32 mouse cellular contexts compared by ENCODE assay signal in the genomic region with DNA sequence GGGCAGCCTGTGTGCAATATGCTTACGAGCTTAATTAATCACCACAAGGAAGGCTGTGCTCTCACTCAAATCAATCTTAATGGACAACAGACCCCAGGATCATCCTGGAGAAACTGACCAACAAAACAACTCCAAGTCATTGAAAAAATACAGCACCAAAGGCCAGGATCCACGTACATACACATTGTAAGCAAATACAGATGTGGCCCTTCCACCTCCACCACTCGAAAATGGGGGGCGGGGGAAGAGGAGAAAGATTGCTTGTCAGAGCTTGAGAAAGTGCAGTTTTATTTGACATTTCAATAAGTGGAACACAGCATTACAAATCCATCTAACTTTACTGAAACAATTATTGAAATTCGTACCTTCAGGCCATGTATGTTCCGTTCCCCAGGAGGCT. TPM values are rescaled to one million over a fixed set of nuclear protein-coding genes. Genes with fewer than 3 reads are reported as not detected.
DNase-seq lines count a peak whose midpoint lies in the region; ATAC-seq lines count a peak whose summit lies in the region.
"Had no signal": no experiment of that assay in that cellular context is flagged by ENCODE, and none has a peak within 500 bp of the region (broad histone marks: within the 10 kb centered on the region; RNA-seq: fewer than 3 reads in every experiment).

No protein-coding gene starts in this region.

- no peak for DNase-seq in hindbrain, embryonic 11.5 days (ENCODE audit: low spot score)
- DNase-seq in midbrain, embryonic 14.5 days, result peak; percentile 41
- no peak for DNase-seq in midbrain, embryonic 10.5 days (ENCODE audit: low spot score)
- DNase-seq in embryo, embryonic 11 days, result peak; percentile 55
- DNase-seq in lung, adult 18-20 months, result no peak
- DNase-seq in right cerebral cortex, postnatal 4 days, result no peak
- DNase-seq: adrenal gland, postnatal 10 days; cerebellum, adult 11 months; cerebellum, adult 9-10 months; cerebellum, postnatal 36 days; gastrocnemius, postnatal 25 days; heart, adult 11 months; kidney, adult 18-20 months; kidney, postnatal 25 days; liver, postnatal 0 days; lung, postnatal 4 days; right cerebral cortex, postnatal 25 days; spleen, adult 18-20 months; thymus, postnatal 14 days had no signal

- no peak for ATAC-seq in hindbrain, embryonic 12.5 days (ENCODE audit: low FRiP score)
- ATAC-seq in hindbrain, embryonic 11.5 days (ENCODE audit: low FRiP score), result no peak
- ATAC-seq in midbrain, embryonic 14.5 days (ENCODE audit: low FRiP score, low TSS enrichment), result no peak
- ATAC-seq: forebrain, embryonic 14.5 days; liver, embryonic 12.5 days; liver, postnatal 0 days; lung, postnatal 0 days; midbrain, embryonic 15.5 days; Patski had no signal

- H3K4me1 ChIP-seq in hindbrain, embryonic 12.5 days, result peaks cover 24% of the 10 kb centered on the region
- H3K4me1 ChIP-seq in hindbrain, embryonic 11.5 days (replicated peaks; ENCODE audit: control insufficient read depth, insufficient read depth, low read length), result no peaks in the 10 kb centered on the region; the same call in 1 of the 2 replicates
- peaks cover 11% of the 10 kb centered on the region; the same call in 1 of the 2 replicates for H3K4me1 ChIP-seq in midbrain, embryonic 14.5 days (ENCODE audit: control insufficient read depth, insufficient read depth, low read length)
- peaks cover 20% of the 10 kb centered on the region for H3K4me1 ChIP-seq in midbrain, embryonic 10.5 days
- H3K4me1 ChIP-seq: heart, embryonic 10.5 days; heart, embryonic 15.5 days; liver, embryonic 12.5 days had no signal

- no peak overlapping the region for H3K4me2 ChIP-seq in hindbrain, embryonic 12.5 days (replicated peaks)
- no peak overlapping the region for H3K4me2 ChIP-seq in hindbrain, embryonic 11.5 days (replicated peaks; ENCODE audit: low read depth, low read length)
- no peak overlapping the region for H3K4me2 ChIP-seq in midbrain, embryonic 14.5 days (ENCODE audit: low read length)
- H3K4me2 ChIP-seq: embryonic facial prominence, embryonic 12.5 days; heart, embryonic 15.5 days; kidney, embryonic 15.5 days; limb, embryonic 13.5 days; liver, embryonic 12.5 days; midbrain, embryonic 15.5 days had no signal

- H3K27ac ChIP-seq in hindbrain, embryonic 12.5 days, result 0 out of 2 replicates have a peak overlapping the region, but pooled peaks have one; percentile 2
- no peak overlapping the region for H3K27ac ChIP-seq in hindbrain, embryonic 11.5 days (ENCODE audit: low read depth, low read length)
- no peak overlapping the region for H3K27ac ChIP-seq in midbrain, embryonic 14.5 days (replicated peaks; ENCODE audit: low read depth, low read length)
- H3K27ac ChIP-seq in midbrain, embryonic 10.5 days (replicated peaks), result no peak overlapping the region
- H3K27ac ChIP-seq: embryonic facial prominence, embryonic 12.5 days; heart, embryonic 10.5 days; heart, embryonic 15.5 days; kidney, embryonic 15.5 days; limb, embryonic 13.5 days; liver, embryonic 12.5 days had no signal

- H3K4me3 ChIP-seq in hindbrain, embryonic 12.5 days, result no peak overlapping the region
- H3K4me3 ChIP-seq in hindbrain, embryonic 11.5 days (ENCODE audit: low read depth, low read length), result no peak overlapping the region
- H3K4me3 ChIP-seq in midbrain, embryonic 14.5 days (replicated peaks; ENCODE audit: low read depth, low read length), result no peak overlapping the region
- no peak overlapping the region for H3K4me3 ChIP-seq in midbrain, embryonic 10.5 days
- H3K4me3 ChIP-seq: embryonic facial prominence, embryonic 12.5 days; heart, embryonic 10.5 days; heart, embryonic 15.5 days; kidney, embryonic 15.5 days; limb, embryonic 13.5 days; liver, embryonic 12.5 days; megakaryocyte, embryonic 14.5 days; midbrain, embryonic 15.5 days had no signal

- no peaks in the 10 kb centered on the region for H3K9me3 ChIP-seq in hindbrain, embryonic 12.5 days (replicated peaks)
- H3K9me3 ChIP-seq in hindbrain, embryonic 11.5 days (ENCODE audit: control insufficient read depth, low read length), result no peaks in the 10 kb centered on the region
- no peaks in the 10 kb centered on the region for H3K9me3 ChIP-seq in midbrain, embryonic 14.5 days (ENCODE audit: control insufficient read depth, low read length)
- H3K9me3 ChIP-seq in midbrain, embryonic 10.5 days (replicated peaks), result no peaks in the 10 kb centered on the region
- H3K9me3 ChIP-seq: embryonic facial prominence, embryonic 12.5 days; G1E; heart, embryonic 10.5 days; heart, embryonic 15.5 days; kidney, embryonic 15.5 days; limb, embryonic 13.5 days; liver, embryonic 12.5 days; midbrain, embryonic 15.5 days had no signal

- H3K9ac ChIP-seq in hindbrain, embryonic 12.5 days, result no peak overlapping the region
- no peak overlapping the region for H3K9ac ChIP-seq in hindbrain, embryonic 11.5 days (ENCODE audit: low read depth, low read length)
- no peak overlapping the region for H3K9ac ChIP-seq in midbrain, embryonic 14.5 days (replicated peaks; ENCODE audit: low read length)
- H3K9ac ChIP-seq: embryonic facial prominence, embryonic 12.5 days; heart, embryonic 15.5 days; kidney, embryonic 15.5 days; limb, embryonic 13.5 days; liver, embryonic 12.5 days; liver, postnatal 0 days; midbrain, embryonic 15.5 days had no signal

- peaks cover 18% of the 10 kb centered on the region for H3K36me3 ChIP-seq in hindbrain, embryonic 12.5 days
- H3K36me3 ChIP-seq in hindbrain, embryonic 11.5 days (ENCODE audit: control insufficient read depth, insufficient read depth, low read length), result 0 out of 2 replicates have a peak, but pooled peaks cover 3% of the 10 kb centered on the region
- peaks cover 8% of the 10 kb centered on the region; the same call in 1 of the 2 replicates for H3K36me3 ChIP-seq in midbrain, embryonic 14.5 days (ENCODE audit: control insufficient read depth, insufficient read depth, low read length)
- H3K36me3 ChIP-seq in midbrain, embryonic 10.5 days, result peaks cover 39% of the 10 kb centered on the region
- H3K36me3 ChIP-seq: midbrain, embryonic 15.5 days had no signal

- no peaks in the 10 kb centered on the region for H3K27me3 ChIP-seq in hindbrain, embryonic 12.5 days
- H3K27me3 ChIP-seq in hindbrain, embryonic 11.5 days (ENCODE audit: control insufficient read depth, insufficient read depth, low read length), result no peaks in the 10 kb centered on the region
- no peaks in the 10 kb centered on the region for H3K27me3 ChIP-seq in midbrain, embryonic 14.5 days (ENCODE audit: control insufficient read depth, insufficient read depth, low read length)
- no peaks in the 10 kb centered on the region for H3K27me3 ChIP-seq in midbrain, embryonic 10.5 days (ENCODE audit: low read depth, poor library complexity, severe bottlenecking)
- H3K27me3 ChIP-seq: embryonic facial prominence, embryonic 12.5 days; heart, embryonic 15.5 days; kidney, embryonic 15.5 days; limb, embryonic 13.5 days; liver, embryonic 12.5 days; megakaryocyte, embryonic 14.5 days; midbrain, embryonic 15.5 days; Patski had no signal

- 55% methylated on average over 6 of the region's 6 CpGs for WGBS in hindbrain, embryonic 12.5 days
- WGBS in hindbrain, embryonic 11.5 days, result 70% methylated on average over 6 of the region's 6 CpGs
- WGBS in midbrain, embryonic 14.5 days, result 78% methylated on average over 6 of the region's 6 CpGs
- WGBS in midbrain, embryonic 10.5 days, result 84% methylated on average over 6 of the region's 6 CpGs

RNA-seq across cellular contexts. Expression of a gene that starts 39.0 kb away (rescaled TPM):
- 42.0 and 43.0 TPM in 2 replicates for polyA plus RNA-seq in hindbrain, embryonic 12.5 days (2016; fragmentation: Nextera tagmentation; extraction: Ambion mirVana)
- polyA plus RNA-seq in hindbrain, embryonic 11.5 days (2014; fragmentation: Nextera tagmentation; extraction: Ambion mirVana), result 38.8 and 43.0 TPM in 2 replicates
- polyA plus RNA-seq in midbrain, embryonic 14.5 days (2014; fragmentation: Nextera tagmentation; extraction: Ambion mirVana), result 40.3 and 43.9 TPM in 2 replicates
- polyA plus RNA-seq in midbrain, embryonic 10.5 days (2016; fragmentation: Nextera tagmentation; extraction: Ambion mirVana), result 32.9 and 36.1 TPM in 2 replicates

Comparison
In these comparisons a context has a peak if more than half of its experiments do, and no peak if none do; other contexts are left out.
1. DNase-seq: peak in midbrain, embryonic 14.5 days (single experiment) and embryo, embryonic 11 days (single experiment); none in hindbrain, embryonic 11.5 days (single experiment), midbrain, embryonic 10.5 days (single experiment), lung, adult 18-20 months (0 of 2) and right cerebral cortex, postnatal 4 days (single experiment).